Mouse (Mus musculus) adrenal gland, adult 8-10 months (tissue): Measurements from ENCODE around the gene Syt9. TPM values are rescaled to one million over a fixed set of nuclear protein-coding genes. Genes with fewer than 3 reads are reported as not detected.
"Not testable (repeated sequence)": the region's sequence is repeated elsewhere in the genome, so short reads cannot be mapped to it uniquely, and the experiment has no call there.

Source experiments
- DNase-seq: peaks from one replicate; pipeline ENCODE4 v3.0.0; 2022
- total RNA-seq, 4 experiments: library from RNA; stranded (reverse); gene quantifications; 2 replicates each; pipeline ENCODE4 v1.2.4; 2022

The Syt9 gene
- total RNA-seq, 4 experiments from 2014 or later, result 1.9 to 4.2 (median 2.8) TPM

DNA sequence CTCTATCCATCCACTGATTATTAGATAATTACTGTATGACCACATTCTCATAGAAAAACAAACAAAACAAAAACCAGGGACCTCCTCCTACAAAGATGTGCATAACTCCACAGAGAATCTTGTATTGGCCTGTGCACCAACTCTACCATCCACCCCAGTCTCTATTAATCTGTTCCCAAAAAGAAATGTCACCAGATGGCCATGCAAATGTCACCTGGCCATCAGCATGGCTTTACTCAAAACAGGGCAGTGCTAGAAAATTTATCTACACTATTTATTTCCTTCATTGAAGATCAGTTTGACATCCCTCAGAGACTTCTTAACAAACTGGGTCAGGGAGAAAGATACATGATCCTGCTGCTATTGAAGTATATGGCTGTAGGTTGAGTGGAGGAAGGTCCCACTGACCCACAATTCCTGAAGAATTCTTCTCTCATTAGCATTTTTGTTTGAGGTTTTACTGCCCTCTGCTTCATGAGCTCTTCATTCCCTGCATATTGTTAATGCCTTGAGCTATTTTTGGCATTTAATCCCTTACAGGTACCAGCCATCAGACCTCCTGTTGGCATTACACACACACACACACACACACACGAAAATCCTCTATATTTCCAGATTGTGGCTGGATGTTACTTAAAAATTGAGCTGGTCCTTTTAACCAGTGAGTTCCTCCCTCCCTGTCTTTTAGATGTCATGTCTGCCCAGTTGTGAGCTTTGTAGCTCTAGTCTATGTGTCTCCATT lies 91.3 kb downstream of the Syt9 start:
- no peak for DNase-seq

DNA sequence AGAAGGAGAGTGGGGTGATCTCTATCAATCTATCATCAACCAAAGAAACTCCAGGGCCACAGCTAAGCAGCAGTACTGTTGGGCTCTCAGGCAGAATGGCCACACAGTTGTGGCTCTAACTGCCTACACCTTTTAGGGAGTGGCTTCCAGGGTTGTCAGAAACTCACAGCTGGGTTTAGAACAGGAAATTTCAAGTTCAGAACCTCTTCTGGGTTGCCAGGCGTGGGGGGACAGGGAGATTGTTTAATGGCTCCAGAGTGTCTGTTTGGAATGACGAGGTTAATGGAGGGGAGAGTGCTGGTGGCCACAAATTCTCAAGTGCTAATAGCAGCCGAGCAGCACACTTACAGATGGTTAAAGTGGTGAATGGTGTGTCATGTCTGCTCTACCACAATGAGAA lies 92.4 kb downstream of the Syt9 start:
- DNase-seq, result no peak

DNA sequence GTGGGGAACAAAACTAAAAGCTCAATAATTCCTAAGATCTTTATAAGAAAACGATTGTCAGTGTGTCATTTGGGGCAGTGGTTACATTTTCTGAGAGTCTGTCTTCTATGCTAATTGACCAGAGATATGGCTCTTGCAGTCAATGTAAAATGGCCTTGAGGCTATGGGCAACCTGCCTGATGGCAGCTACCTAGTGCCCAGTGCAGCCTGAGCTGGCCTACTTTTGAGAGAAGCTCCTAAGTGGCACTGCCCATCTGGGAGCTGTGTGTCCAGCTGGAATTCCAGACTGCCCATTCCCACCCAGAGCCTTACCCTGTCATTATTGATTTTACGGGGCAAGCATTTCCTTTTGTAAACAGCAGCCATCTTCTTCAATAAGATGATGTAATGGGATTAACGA lies 94.6 kb downstream of the Syt9 start:
- no peak for DNase-seq

DNA sequence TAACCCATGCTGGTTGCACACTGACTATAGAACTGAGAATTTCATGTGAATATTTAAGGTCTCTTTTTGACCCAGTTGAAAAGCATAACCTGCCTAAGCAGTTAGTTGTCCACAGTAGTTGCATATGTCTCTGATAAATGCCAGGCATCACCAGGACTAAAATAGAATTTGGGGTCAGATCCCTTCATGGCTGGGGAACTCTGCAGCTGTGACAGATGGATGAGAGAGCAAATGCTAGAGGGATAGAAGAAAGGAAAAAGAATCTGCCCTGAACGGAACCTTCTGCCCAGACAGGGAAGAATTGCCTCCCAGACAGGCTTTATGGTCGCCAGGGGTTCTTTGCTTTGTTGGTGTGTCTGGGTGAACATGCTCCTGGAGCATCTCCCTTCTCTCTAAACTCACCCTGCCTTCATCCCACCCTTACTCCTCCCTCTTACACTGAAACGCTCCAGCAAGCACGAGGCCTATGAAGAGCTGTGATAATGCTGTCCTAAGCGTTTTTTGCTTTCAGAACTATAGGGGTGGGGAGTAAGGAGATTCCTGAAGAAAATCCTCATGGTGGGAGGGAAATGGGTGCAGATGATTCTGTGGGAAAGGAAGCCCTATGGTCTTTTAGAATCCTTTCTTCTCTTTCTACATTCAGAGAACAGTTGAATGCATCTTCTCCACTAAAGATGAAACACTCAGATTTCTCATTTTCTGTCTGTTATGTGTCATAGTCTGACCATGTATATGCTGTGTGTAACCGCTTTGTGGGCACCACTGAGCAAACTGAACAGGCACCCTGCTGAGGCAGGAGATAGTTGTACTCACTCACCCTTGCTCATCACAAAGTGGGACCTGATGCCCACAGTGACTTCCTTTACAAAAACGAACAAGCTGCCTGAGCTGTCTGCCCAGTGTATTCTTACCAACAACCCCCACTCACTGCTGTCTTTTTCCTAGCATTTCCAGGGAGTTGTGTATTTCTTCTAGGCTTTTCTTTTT lies 108.7 kb downstream of the Syt9 start:
- no peak for DNase-seq

DNA sequence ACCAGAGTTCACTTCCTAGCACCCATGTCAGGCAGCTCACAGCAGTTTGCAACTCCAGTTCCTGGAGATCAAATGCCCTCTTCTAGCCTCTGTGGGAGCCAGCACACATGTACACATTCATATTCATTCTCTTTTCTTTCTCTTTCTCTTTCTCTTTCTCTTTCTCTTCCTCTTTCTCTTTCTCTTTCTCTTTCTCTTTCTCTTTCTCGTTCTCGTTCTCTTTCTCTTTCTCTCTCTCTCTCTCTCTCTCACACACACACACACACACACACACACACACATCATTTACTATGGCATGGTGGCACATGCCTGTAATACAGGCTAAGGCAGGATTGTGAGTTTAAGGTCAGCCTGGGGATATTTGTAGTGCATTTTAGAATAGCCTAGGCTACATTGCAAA lies 115.2 kb downstream of the Syt9 start:
- not testable (repeated sequence) for DNase-seq

DNA sequence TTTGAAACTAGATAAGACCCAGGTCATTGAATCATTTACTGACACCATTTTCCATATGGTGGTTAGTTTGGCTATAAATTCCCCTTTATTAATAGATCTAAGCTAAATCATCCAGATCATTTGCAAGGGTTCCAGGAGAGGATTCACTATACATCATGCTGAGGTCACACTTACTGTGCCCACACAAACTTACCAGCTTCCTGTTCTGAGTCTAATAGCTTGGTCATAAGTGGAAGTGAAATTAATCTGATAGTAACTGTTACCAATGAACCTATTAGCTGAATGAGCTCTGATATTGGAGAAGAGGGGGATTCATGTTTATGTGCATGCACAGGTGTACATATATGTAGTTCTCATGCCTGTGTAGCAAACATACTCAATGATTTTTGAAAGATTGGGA lies 124.9 kb downstream of the Syt9 start:
- no peak for DNase-seq

DNA sequence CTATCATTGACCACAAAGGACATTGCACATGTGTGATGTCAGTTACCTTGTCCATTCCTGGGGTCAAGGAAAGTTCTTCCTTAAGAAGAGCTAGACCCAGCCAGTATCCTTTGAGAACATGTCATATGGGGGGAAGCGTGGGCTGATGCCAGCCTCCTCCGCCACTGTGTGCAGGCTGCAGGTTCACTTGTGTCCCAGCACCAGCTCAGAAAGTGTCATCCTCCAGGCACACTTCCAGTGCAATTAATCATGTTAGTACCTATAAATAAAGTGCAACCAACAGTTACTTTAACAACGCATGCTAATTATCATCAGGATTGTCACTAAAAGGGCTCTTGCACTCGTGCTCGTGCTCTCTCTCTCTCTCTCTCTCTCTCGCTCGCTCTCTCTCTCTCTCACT lies 126.4 kb downstream of the Syt9 start:
- no peak for DNase-seq

DNA sequence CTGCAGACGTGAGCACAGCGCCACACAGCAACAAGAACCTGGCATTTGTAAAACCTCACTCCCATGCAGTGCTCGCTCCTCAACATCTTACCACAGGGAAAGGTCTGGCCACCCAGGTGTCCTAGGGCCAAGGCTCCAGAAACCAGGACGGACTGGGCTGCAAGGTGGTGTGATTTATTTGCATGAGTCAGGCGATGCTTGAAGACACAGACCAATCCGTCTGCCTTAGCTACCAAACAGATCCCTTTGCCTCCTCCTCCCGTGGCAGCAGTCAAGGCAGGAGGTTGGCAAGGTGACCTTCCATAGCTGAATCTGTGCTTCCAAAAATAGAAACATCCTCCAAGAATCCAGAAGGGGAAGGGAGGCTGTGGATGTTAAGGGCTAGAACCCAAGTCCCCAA lies 130.1 kb downstream of the Syt9 start:
- no peak for DNase-seq

DNA sequence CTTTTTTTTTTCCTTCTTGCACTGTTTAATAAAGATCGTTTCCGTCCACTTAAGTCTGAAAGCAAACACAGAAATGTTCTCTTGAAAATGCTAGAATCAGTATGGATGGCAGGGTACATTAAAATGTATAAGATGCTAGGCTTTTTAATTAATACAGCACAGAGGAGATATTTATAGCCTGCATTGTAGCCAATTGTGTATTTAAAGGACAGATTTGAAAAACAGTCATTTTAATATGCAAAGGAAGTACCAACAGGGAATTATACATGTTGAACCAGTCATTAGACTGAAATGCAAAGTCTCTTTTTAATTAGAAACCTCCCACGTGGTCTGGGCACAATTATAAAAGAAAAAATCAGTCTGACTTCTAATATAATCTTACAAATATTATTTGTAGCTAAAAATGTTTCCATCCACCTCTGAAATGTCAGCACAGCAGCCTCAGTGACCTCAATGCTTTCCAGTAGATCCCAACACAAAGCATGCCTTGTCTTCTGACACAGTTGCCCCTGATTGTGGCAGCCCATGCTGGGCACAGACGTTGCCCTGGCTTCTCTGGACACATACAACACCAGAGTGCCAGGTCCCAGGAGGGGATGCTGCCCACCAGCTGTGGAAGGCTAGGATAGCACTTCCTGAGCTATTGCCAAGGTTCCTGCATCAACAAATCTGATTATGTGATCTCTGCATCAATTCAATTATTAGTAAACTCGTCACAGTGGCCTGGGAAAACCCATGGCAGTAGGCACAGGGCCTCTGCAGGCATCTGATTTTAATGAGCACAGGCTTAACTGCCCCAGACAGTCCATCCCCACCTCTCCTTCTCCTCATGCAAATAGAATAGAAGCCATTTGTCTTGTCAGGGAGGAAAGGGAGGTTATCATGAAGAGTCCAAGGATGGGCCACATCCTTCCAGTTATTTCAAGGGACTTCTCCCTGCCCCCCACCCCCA lies 134.5 kb downstream of the Syt9 start:
- no peak for DNase-seq

DNA sequence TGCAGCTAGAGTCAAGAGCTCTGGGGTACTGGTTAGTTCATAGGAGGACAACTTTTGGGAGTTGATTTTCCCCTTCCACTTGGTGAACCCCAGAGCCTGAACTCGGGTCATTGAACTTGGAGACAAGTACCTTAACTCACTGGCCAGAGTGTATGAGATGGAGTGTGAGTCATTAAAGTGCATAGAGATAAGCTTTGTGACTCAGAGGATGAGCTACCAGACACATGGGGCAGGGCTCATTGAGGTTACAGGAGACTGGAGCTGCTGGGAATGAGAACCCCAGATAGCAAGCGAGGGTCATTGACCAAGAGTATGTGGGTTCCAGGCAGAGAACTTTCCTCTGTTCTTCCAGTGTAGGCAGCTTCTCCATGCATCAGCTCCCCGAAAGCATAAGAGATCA lies 137.4 kb downstream of the Syt9 start:
- no peak for DNase-seq

DNA sequence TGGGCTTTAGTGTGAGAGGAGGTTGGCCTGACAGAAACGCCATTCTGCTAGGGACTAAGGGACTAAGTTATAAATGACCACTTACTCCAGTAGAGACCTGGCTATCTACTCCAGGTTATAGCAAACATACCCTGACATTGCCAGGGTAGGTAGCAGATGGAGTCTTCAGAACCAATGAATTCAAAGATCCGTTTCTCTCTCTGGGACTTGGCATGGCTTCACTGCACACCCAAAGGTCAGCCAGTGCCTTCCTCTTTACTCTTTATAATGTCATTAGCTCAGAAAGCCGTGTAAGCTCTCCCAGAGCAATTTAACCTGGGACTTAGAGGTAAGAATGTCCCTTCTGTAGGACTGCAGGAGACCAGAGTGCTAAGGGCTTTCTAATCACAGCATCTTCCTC lies 139.2 kb downstream of the Syt9 start:
- no peak for DNase-seq

DNA sequence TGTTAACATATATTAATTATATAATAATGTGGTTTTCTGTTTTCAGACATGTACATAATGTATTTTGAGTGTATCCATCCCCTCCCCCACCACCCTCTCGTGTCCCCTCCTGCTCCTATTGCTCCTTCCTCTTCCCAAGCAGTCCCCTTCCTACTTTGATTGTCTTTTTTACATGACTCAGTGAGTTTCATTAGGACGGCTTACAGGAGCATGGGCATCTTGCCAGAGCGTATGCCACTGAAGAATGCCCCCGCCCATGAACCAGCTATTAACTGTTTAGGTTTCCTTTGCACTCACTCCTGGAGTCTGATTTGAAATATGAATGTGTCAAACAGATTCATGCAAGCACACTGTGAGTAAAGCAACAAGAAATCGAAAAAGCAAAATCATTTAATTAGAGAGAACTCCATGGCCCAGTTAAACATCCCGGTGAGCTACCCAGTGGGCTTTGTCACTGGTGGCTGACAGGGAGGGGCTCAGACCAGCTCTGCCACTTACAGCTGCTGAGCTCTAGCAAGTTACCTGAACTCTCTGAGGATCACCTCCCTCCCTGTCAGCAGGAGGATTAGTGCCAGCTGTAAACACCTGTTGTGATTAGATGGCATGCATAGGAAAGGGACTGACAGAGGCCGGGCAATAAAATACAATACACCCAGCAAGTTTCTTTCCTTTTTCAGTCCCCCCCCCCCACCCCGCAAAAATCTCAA lies 146.3 kb downstream of the Syt9 start:
- no peak for DNase-seq

DNA sequence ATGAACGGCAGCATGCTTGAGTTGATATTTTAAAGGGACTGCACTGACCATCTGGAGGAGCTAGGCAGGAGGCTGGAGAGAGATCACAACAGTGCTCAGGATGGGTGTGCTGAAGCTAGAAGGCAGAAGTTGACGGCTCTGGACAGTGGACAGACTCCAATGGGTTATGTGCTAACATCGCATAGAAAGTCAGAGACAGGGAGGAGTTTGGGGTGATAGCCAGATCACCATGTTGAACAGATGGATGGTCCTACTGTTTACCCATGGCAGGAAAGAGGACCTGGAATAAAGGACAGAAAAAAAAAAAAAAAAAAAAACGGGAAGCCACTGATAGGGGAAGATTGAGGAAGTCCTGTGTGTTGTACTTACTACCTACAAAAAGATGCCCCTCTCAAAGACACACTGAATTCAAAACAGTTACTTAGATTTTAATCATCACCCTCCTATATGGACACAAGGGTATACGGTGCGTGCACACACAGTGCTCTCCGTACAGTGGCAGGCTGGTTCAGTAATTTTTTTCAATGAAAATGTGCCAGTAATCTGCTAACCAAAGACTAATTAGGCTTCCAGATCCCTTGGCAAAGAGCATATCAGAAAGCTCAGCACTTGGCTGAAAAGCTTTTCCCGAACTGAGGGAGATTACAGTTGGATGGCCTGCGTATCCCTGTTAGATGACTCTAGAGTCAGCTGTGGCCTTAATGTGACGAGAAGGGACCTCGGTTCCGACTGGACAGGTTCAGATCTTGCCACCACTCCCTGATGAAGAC lies 148.9 kb downstream of the Syt9 start:
- DNase-seq, result no peak

DNA sequence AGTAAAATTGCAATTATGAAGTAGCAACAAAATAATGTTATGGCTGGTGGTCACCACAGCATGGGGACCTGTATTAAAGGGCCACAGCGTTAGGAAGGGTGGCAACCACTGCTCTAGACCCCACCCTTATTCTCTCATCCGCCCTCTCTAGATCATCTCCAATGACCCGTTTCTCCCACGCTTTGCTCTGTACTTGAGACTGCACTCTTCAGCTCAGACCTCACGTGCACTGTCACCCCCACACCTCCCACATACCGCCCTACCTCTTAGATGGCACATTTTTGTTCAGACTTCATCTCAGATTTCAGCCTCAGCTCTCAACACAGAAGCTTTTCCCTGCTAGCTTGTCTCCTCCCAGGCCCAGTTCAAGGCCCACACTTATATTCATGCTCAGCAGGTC lies 150.9 kb downstream of the Syt9 start:
- DNase-seq, result no peak

DNA sequence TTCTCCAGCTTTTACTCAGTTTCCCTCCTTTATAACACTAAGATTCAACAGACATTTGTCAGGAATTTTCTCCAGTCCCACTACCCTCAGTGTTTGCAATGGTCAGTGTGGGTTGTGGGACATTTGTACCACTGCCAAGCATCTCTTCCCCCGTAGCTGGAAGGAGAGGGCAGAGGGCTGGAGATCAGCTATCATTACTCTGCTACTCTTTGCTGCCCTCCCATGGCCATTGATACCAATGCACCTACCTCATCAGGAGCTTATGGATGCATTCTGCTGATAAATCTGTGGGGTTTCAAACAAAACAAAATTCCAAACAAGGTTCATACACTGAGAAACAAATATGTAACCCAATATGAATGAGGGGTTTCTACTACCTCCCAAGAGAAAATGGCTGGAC lies 155.8 kb downstream of the Syt9 start:
- no peak for DNase-seq

DNA sequence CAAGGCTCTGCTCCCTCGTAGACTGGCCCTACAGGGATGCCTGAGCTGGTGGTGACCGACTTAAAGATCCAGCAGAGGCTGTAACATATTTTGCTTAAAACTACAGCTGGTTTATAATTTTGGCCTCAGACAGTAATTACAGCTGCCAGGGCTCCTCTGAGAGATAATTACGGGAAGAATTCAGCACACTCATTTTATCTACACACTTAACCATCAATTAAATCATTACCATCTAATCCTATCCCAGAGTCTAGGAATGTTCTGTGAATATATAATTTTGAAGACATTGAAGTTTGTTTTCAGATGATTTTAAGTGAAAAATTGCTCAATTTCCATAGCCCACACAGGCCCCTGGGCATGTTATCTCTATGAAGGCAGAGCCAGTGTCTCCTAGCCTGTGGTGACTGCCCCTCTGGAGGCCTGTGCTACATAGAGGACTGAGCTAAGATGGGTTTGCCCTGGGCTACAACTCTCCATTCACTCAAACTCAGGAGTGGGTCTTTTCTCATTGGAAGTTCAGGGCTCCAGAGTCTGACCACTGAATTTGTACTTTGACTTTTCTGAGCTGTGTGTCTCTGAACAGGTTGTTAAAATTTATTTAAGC lies 157.7 kb downstream of the Syt9 start:
- no peak for DNase-seq

DNA sequence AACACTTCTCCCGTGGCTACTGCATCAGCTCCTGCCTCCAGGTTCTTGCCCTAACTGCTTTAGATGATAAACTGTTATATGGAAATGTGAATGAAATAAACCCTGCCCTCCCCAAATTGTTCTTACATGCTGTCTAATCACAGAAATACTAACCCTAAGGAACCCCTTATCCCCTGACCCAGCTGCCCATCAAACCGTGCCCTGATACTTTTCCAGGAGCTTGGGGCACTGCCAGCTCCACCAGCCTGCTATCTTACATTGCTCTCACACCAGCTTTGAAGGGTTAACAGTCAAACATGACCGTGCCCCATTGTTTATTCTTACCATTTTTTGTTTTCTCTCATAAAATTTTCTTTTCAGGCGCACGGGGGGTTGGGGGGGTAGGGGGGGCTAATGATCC lies 158.8 kb downstream of the Syt9 start:
- no peak for DNase-seq

DNA sequence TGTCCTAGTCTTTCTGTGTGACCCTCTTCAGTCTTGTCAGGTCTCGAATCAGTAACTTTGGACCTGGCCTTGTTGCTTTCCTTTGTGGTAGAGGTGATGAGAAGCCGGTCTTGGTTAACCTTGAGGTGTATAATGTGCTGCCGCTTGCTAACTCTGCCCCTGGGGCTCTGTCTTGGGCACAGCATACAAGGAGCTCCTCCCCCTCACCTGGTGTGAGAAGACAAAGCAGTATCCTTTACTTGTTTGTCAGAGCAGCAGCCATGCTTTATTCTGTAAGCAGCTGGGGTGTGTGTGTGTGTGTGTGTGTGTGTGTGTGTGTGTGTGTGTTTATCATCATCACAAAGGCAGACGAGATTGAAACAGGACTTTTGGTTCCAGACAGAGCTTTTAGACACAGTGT lies 164.8 kb downstream of the Syt9 start:
- no peak for DNase-seq

DNA sequence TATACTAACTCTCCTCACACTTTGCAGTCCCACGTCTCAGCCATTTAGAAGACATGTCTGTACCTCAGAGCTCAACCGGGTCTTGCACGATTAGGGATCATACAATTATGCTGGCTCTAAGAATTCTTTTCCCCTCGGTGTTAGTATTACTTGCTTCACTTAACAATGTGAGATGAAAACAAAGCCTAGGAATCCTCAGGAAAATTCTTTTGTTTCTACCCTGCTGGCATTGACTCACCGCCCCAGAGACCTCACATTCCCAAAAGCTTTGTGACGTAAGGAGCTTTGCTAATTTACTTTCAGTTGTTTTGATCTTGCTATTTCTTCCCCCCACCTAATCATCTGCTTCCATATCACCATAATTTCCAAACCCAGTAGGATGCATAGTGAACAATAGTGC lies 166.0 kb downstream of the Syt9 start:
- no peak for DNase-seq

DNA sequence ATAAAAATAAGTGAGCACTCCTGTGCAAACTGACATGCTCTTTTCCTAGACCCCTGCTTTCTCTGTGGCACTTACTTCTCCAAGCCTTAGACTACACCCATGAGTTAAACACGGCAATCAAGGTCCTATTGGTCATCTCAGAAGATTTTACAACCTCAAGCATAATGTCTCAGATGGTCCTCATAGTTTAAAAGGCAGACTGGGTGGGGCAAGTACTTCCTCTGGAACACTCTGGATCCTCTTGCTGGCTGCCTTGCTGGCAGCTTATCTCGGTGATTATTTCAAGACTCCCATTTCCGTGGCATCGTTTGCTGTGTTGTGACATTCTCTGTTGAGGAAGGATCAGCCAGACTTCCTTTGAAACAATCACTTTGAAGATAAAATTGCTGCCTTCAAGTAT lies 169.5 kb downstream of the Syt9 start:
- no peak for DNase-seq

DNA sequence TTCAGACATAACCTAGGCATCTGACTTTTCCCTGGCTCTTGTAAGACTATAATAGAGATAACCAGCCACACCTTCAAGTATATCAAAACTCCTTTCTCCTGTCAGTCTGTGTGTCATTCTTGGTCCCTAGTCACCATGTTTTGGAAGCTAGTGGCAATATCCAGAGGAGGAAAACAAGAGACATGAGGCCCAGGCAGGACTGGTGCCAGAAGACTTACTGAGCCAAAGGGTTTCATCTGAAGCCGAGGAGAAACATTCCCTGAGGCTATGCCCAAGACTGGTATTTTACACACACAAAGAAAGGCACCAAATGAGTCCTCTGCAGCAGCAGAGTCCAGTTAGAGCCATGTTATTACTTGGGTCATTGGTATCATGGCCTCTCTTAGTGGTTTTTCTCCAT lies 174.5 kb downstream of the Syt9 start:
- no peak for DNase-seq
